Mouse (Mus musculus) liver, postnatal 0 days (tissue): ENCODE results near the gene Kif2b. TPM values are rescaled to one million over a fixed set of nuclear protein-coding genes. Genes with fewer than 3 reads are reported as not detected.

ENCODE experiments used
- ATAC-seq: fragments of 200-750 bp; cut with Nextera tagmentation; 2 replicates; pipeline ENCODE4 v1.8.0; 2017; ENCODE audit warnings: mild to moderate bottlenecking, moderate library complexity
- DNase-seq: peaks from one replicate; pipeline ENCODE4 v3.0.0-alpha.2; 2016
- H3K27ac ChIP-seq: fragments of 300-500 bp; sonication (generic); 2 replicates; pipeline ENCODE4 v1.5.1; 2014; ENCODE audit warnings: antibody characterized with exemption, moderate library complexity, mild to moderate bottlenecking, low read depth
- H3K27me3 ChIP-seq: fragments of 300-500 bp; sonication (generic); 2 replicates; pipeline ENCODE4 v1.6.1; 2014; ENCODE audit warnings: low read length, control low read depth, mixed read lengths; ENCODE audit not compliant: insufficient read depth
- H3K36me3 ChIP-seq: fragments of 300-500 bp; sonication (generic); replicated peaks from 2 replicates; pipeline ENCODE4 v1.6.1; 2014; ENCODE audit warnings: mild to moderate bottlenecking, control low read depth, low read length, moderate library complexity, mixed read lengths; ENCODE audit not compliant: insufficient read depth
- H3K4me1 ChIP-seq: fragments of 300-500 bp; sonication (generic); 2 replicates; pipeline ENCODE4 v1.6.1; 2014; ENCODE audit warnings: antibody characterized with exemption, mild to moderate bottlenecking, control low read depth; ENCODE audit not compliant: insufficient read depth
- H3K4me2 ChIP-seq: fragments of 300-500 bp; sonication (generic); 2 replicates; pipeline ENCODE4 v1.6.1; 2014; ENCODE audit warnings: low read depth, mild to moderate bottlenecking, low read length, moderate library complexity, mixed read lengths
- H3K4me3 ChIP-seq: fragments of 300-500 bp; sonication (generic); 2 replicates; pipeline ENCODE4 v1.5.1; 2014; ENCODE audit warnings: low read depth, low read length
- H3K9ac ChIP-seq: fragments of 300-500 bp; sonication (generic); replicated peaks from 2 replicates; pipeline ENCODE4 v1.6.1; 2014; ENCODE audit warnings: mild to moderate bottlenecking, moderate library complexity
- H3K9me3 ChIP-seq: fragments of 300-500 bp; sonication (generic); 2 replicates; pipeline ENCODE4 v1.6.1; 2016; ENCODE audit warnings: mild to moderate bottlenecking, control low read depth, low read length, mixed read lengths
- CTCF ChIP-seq: sonication (generic); IDR thresholded peaks from 2 replicates; pipeline ENCODE4 v1.5.1; 2016; ENCODE audit warnings: antibody characterized with exemption, low read depth
- EP300 ChIP-seq: IDR thresholded peaks from 2 replicates; pipeline ENCODE4 v1.6.1; 2016; ENCODE audit warnings: antibody characterized with exemption, low read depth, mild to moderate bottlenecking
- WGBS: fragments of 180-500 bp; shearing (Covaris S2); extraction: QIAGEN DNeasy Blood & Tissue Kit; methylation state at CpG from one replicate; pipeline ENCODE4 v1.1.7; 2014; ENCODE audit not compliant: insufficient replicate concordance; 5-methylcytosine and 5-hydroxymethylcytosine counted together
- polyA plus RNA-seq: library from polyadenylated mRNA; unstranded; fragments of >200 nt; fragmentation: Nextera tagmentation; extraction: Ambion mirVana; gene quantifications from 2 replicates; pipeline ENCODE4 v1.2.1, GENCODE M21; 2015

Gene Kif2b
- polyA plus RNA-seq: not detected in 2 replicates

DNA sequence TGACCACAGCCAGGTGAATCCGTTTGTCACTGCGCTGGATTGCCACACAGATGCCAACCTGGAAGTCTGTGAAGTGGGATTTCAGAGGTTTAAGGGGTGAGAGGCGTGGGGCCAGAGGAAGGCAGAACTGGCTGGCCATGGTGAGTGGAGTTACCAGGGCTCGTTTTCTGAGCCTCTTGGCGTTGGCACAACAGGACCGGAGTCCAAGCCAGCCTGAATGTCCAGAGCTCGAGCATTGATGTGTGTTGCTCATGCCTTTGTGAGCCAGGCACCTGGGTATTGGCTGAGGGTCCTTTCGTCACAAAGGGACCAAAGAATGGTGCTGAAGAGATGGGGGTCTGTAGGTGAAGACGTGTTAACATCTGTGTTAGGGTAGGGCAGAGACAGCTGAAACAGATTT lies at the start of gene Kif2b:
Gene Kif2b (minus strand): TSS at position 242 of the 400 bp plus-strand sequence.
- WGBS: 81% methylated on average over 9 of the region's 9 CpGs
- Histone ChIP-seq H3K36me3 (no peaks in the 10 kb centered on the region), H3K9ac (no peak within 1 kb of the TSS), H3K9me3 (no peaks in the 10 kb centered on the region), H3K27me3 (no peaks in the 10 kb centered on the region), H3K27ac (no peak within 1 kb of the TSS), H3K4me3 (no peak within 1 kb of the TSS), H3K4me2 (no peak within 1 kb of the TSS), H3K4me1 (no peaks in the 10 kb centered on the region)
- TF ChIP-seq EP300: no peak
- TF ChIP-seq CTCF: no peak
- no peak for ATAC-seq
- DNase-seq: no peak

GRCm38 (mm10) chr11:91593088-91593487 lies 15.7 kb upstream of the Kif2b start:
- TF ChIP-seq CTCF (no peak), EP300 (no peak)
- no peak for ATAC-seq
- Histone ChIP-seq H3K27me3 (no peaks in the 10 kb centered on the region), H3K4me2 (no peak overlapping the region), H3K36me3 (no peaks in the 10 kb centered on the region), H3K4me1 (no peaks in the 10 kb centered on the region), H3K4me3 (no peak overlapping the region), H3K9me3 (no peaks in the 10 kb centered on the region), H3K27ac (no peak overlapping the region), H3K9ac (no peak overlapping the region)
- 65% methylated on average over 3 of the region's 3 CpGs for WGBS
- no peak for DNase-seq

- ATAC-seq: no peak
- TF ChIP-seq EP300: no peak
- no peak for TF ChIP-seq CTCF
- no peak overlapping the region for H3K4me3 ChIP-seq
These were observed 502 bp downstream of the Kif2b start for GRCm38 (mm10) chr11:91576856-91577255.

GRCm38 (mm10) chr11:91575406-91575805 lies 2.0 kb downstream of the Kif2b start:
- no peak for TF ChIP-seq CTCF
- TF ChIP-seq EP300: no peak
- no peak for DNase-seq
- no peaks in the 10 kb centered on the region for H3K36me3 ChIP-seq

More at GRCm38 (mm10) chr11:91576856-91577255, 502 bp downstream of the Kif2b start:
- no peak overlapping the region for H3K27ac ChIP-seq
- no peaks in the 10 kb centered on the region for H3K27me3 ChIP-seq
- 89% methylated on average over 19 of the region's 19 CpGs for WGBS
- H3K9me3 ChIP-seq: no peaks in the 10 kb centered on the region
- DNase-seq: no peak
- H3K36me3 ChIP-seq: no peaks in the 10 kb centered on the region
- no peak overlapping the region for H3K9ac ChIP-seq
- no peaks in the 10 kb centered on the region for H3K4me1 ChIP-seq
- no peak overlapping the region for H3K4me2 ChIP-seq

GRCm38 (mm10) chr11:91574477-91574876 lies 2.9 kb downstream of the Kif2b start:
- no peaks in the 10 kb centered on the region for H3K4me1 ChIP-seq
- H3K4me2 ChIP-seq: no peak overlapping the region
- no peak overlapping the region for H3K9ac ChIP-seq
- no peaks in the 10 kb centered on the region for H3K9me3 ChIP-seq
- H3K27me3 ChIP-seq: no peaks in the 10 kb centered on the region
- WGBS: 40% methylated on average over 3 of the region's 3 CpGs
- DNase-seq (no peak), ATAC-seq (no peak)
- no peaks in the 10 kb centered on the region for H3K36me3 ChIP-seq
- TF ChIP-seq EP300 (no peak), CTCF (no peak)
- H3K27ac ChIP-seq: no peak overlapping the region
- no peak overlapping the region for H3K4me3 ChIP-seq

More at GRCm38 (mm10) chr11:91575406-91575805, 2.0 kb downstream of the Kif2b start:
- no peaks in the 10 kb centered on the region for H3K27me3 ChIP-seq
- H3K9me3 ChIP-seq: no peaks in the 10 kb centered on the region
- no peak overlapping the region for H3K4me3 ChIP-seq
- H3K4me2 ChIP-seq: no peak overlapping the region
- ATAC-seq: no peak
- H3K9ac ChIP-seq: no peak overlapping the region
- 81% methylated on average over 8 of the region's 8 CpGs for WGBS
- H3K27ac ChIP-seq: no peak overlapping the region
- no peaks in the 10 kb centered on the region for H3K4me1 ChIP-seq

DNA sequence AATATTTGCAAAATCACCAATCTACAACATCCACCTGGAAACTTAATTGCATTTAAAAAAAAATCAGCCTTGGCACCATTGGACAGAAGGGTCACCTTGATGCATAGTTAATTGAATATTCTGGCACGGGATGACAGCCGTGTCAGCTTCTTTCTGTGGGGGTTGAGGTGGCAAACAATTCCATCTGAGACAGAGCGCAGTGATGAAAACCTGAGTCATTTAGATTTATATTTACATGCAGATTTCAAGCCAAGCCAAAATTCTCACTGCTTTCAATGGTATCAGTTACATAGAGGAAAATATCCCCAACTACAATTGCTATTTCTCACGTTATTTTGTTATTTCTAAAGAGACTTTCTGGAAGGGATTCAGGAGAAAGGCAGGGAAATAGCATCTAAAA lies 46.6 kb downstream of the Kif2b start:
- ATAC-seq: no peak
- H3K36me3 ChIP-seq: no peaks in the 10 kb centered on the region
- TF ChIP-seq CTCF: no peak
- TF ChIP-seq EP300: no peak
- whole genome bisulfite sequencing: 72% methylated on average over 4 of the region's 4 CpGs
- H3K27ac ChIP-seq: no peak overlapping the region
- no peak for DNase-seq
- no peak overlapping the region for H3K4me3 ChIP-seq
- H3K9ac ChIP-seq: no peak overlapping the region
- H3K27me3 ChIP-seq: no peaks in the 10 kb centered on the region
- H3K4me2 ChIP-seq: no peak overlapping the region
- no peaks in the 10 kb centered on the region for H3K9me3 ChIP-seq
- no peaks in the 10 kb centered on the region for H3K4me1 ChIP-seq
